Mouse (Mus musculus) E14TG2a.4 (cell line): ENCODE measurements around the gene Dchs1.
"Not testable (repeated sequence)": the region's sequence is repeated elsewhere in the genome, so short reads cannot be mapped to it uniquely, and the experiment has no call there.

Experiments
- CTCF ChIP-seq: conservative IDR thresholded peaks from 2 replicates; pipeline ENCODE4 v1.5.1; 2014; ENCODE audit warnings: low read length
- POU5F1 ChIP-seq: IDR thresholded peaks from 2 replicates; pipeline ENCODE4 v1.6.1; 2014; ENCODE audit warnings: low read length, borderline replicate concordance

DNA sequence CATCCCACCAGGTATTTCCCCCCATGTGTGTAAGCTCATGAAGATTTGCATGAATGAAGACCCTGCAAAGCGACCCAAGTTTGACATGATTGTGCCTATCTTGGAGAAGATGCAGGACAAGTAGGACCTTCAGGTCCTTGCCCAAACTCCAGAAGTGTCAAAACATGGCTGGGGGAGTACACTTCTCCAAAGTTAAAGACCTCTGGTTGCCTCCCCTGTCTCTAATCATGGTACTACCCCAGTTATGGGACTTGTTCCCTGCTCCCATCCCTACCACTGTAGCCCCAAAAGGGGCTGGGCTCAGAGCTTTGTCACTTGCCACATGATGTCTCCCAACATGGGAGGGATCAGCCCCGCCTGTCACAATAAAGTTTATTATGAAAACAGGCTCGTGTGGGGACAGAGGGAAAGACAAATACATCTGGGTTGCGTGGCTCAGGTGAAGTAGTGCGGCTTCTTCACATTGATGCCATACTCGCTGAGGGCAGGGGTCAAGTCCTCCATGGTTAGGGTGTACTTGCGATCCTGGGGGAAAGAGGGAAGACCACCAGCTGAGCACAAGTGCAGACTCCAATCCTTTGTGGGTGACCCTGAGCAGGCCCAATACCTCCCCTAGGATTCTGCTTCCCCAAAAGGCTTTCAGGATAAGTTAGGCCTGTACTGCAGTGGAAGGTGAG is 44.8 kb downstream of the Dchs1 start:
- not testable (repeated sequence) for TF ChIP-seq CTCF, POU5F1
